Mouse (Mus musculus): ENCODE results near the gene Insr. TPM values are rescaled to one million over a fixed set of nuclear protein-coding genes. Genes with fewer than 3 reads are reported as not detected.

Gene Insr
- polyA plus RNA-seq, 1 experiment from 2014 or later = 37.9 TPM

GRCm38 (mm10) chr8:3237319-3237718 is 42.1 kb downstream of the Insr start:
- no peaks in the 10 kb centered on the region for H3K4me1 ChIP-seq (ENCODE audit: control insufficient read depth, insufficient read depth, low read length)
- 70% methylated on average over 5 of the region's 5 CpGs for WGBS
- H3K27me3 ChIP-seq (ENCODE audit: control insufficient read depth, insufficient read depth, low read length) = no peaks in the 10 kb centered on the region
- H3K4me2 ChIP-seq (ENCODE audit: low read depth, severe bottlenecking) = no peak overlapping the region
- H3K27ac ChIP-seq (replicated peaks; ENCODE audit: low read depth, low read length) = no peak overlapping the region
- no peaks in the 10 kb centered on the region for H3K9me3 ChIP-seq (ENCODE audit: control insufficient read depth, low read length)
- no peak overlapping the region for H3K4me3 ChIP-seq (ENCODE audit: low read depth, low read length)
- no peak for ATAC-seq (ENCODE audit: insufficient number of reproducible peaks, low FRiP score, low TSS enrichment, low read depth)
- H3K9ac ChIP-seq (ENCODE audit: low read length) = no peak overlapping the region
- no peak for DNase-seq (ENCODE audit: low spot score)
- no peaks in the 10 kb centered on the region for H3K36me3 ChIP-seq (ENCODE audit: control insufficient read depth, insufficient read depth, low read length)

GRCm38 (mm10) chr8:3236277-3236676 is 43.1 kb downstream of the Insr start:
- no peaks in the 10 kb centered on the region for H3K9me3 ChIP-seq (ENCODE audit: control insufficient read depth, low read length)
- H3K4me3 ChIP-seq (ENCODE audit: low read depth, low read length) = no peak overlapping the region
- WGBS = 89% methylated on average over 3 of the region's 3 CpGs
- H3K36me3 ChIP-seq (ENCODE audit: control insufficient read depth, insufficient read depth, low read length) = no peaks in the 10 kb centered on the region
- no peak overlapping the region for H3K27ac ChIP-seq (replicated peaks; ENCODE audit: low read depth, low read length)
- H3K9ac ChIP-seq (ENCODE audit: low read length) = no peak overlapping the region
- no peaks in the 10 kb centered on the region for H3K27me3 ChIP-seq (ENCODE audit: control insufficient read depth, insufficient read depth, low read length)
- H3K4me1 ChIP-seq (ENCODE audit: control insufficient read depth, insufficient read depth, low read length) = no peaks in the 10 kb centered on the region
- no peak overlapping the region for H3K4me2 ChIP-seq (ENCODE audit: low read depth, severe bottlenecking)
- DNase-seq (ENCODE audit: low spot score) (no peak), ATAC-seq (ENCODE audit: insufficient number of reproducible peaks, low FRiP score, low TSS enrichment, low read depth) (no peak)

- Histone ChIP-seq H3K4me2 (ENCODE audit: low read depth, severe bottlenecking) (no peak overlapping the region), H3K27ac (replicated peaks; ENCODE audit: low read depth, low read length) (no peak overlapping the region), H3K9ac (ENCODE audit: low read length) (no peak overlapping the region), H3K27me3 (ENCODE audit: control insufficient read depth, insufficient read depth, low read length) (no peaks in the 10 kb centered on the region), H3K4me1 (ENCODE audit: control insufficient read depth, insufficient read depth, low read length) (no peaks in the 10 kb centered on the region), H3K9me3 (ENCODE audit: control insufficient read depth, low read length) (no peaks in the 10 kb centered on the region), H3K4me3 (ENCODE audit: low read depth, low read length) (no peak overlapping the region), H3K36me3 (ENCODE audit: control insufficient read depth, insufficient read depth, low read length) (no peaks in the 10 kb centered on the region)
- 87% methylated on average over 3 of the region's 3 CpGs for WGBS
- DNase-seq (ENCODE audit: low spot score) (no peak), ATAC-seq (ENCODE audit: insufficient number of reproducible peaks, low FRiP score, low TSS enrichment, low read depth) (no peak)
Measured at GRCm38 (mm10) chr8:3234569-3234968, 44.8 kb downstream of the Insr start.

- no peak overlapping the region for H3K9ac ChIP-seq (ENCODE audit: low read length)
- no peak overlapping the region for H3K4me2 ChIP-seq (ENCODE audit: low read depth, severe bottlenecking)
- no peaks in the 10 kb centered on the region for H3K4me1 ChIP-seq (ENCODE audit: control insufficient read depth, insufficient read depth, low read length)
- no peaks in the 10 kb centered on the region for H3K9me3 ChIP-seq (ENCODE audit: control insufficient read depth, low read length)
- no peak for DNase-seq (ENCODE audit: low spot score)
- H3K36me3 ChIP-seq (ENCODE audit: control insufficient read depth, insufficient read depth, low read length) = no peaks in the 10 kb centered on the region
- H3K27ac ChIP-seq (replicated peaks; ENCODE audit: low read depth, low read length) = no peak overlapping the region
- no peak for ATAC-seq (ENCODE audit: insufficient number of reproducible peaks, low FRiP score, low TSS enrichment, low read depth)
- WGBS = 90% methylated on average over 2 of the region's 2 CpGs
- H3K4me3 ChIP-seq (ENCODE audit: low read depth, low read length) = no peak overlapping the region
- H3K27me3 ChIP-seq (ENCODE audit: control insufficient read depth, insufficient read depth, low read length) = no peaks in the 10 kb centered on the region
Measured at GRCm38 (mm10) chr8:3232601-3233000, 46.8 kb downstream of the Insr start.

GRCm38 (mm10) chr8:3230118-3231060 is 49.0 kb downstream of the Insr start:
- no peak overlapping the region for H3K9ac ChIP-seq (ENCODE audit: low read length)
- H3K9me3 ChIP-seq (ENCODE audit: control insufficient read depth, low read length) = no peaks in the 10 kb centered on the region
- H3K27me3 ChIP-seq (ENCODE audit: control insufficient read depth, insufficient read depth, low read length) = no peaks in the 10 kb centered on the region
- H3K4me1 ChIP-seq (ENCODE audit: control insufficient read depth, insufficient read depth, low read length) = no peaks in the 10 kb centered on the region
- H3K4me3 ChIP-seq (ENCODE audit: low read depth, low read length) = no peak overlapping the region
- DNase-seq (ENCODE audit: low spot score) (no peak), ATAC-seq (ENCODE audit: insufficient number of reproducible peaks, low FRiP score, low TSS enrichment, low read depth) (no peak)
- H3K36me3 ChIP-seq (ENCODE audit: control insufficient read depth, insufficient read depth, low read length) = no peaks in the 10 kb centered on the region
- H3K27ac ChIP-seq (replicated peaks; ENCODE audit: low read depth, low read length) = no peak overlapping the region
- no peak overlapping the region for H3K4me2 ChIP-seq (ENCODE audit: low read depth, severe bottlenecking)
- WGBS = 87% methylated on average over 10 of the region's 10 CpGs

- H3K4me2 ChIP-seq (ENCODE audit: low read depth, severe bottlenecking) = no peak overlapping the region
- H3K9ac ChIP-seq (ENCODE audit: low read length) = no peak overlapping the region
- ATAC-seq (ENCODE audit: insufficient number of reproducible peaks, low FRiP score, low TSS enrichment, low read depth) (no peak), DNase-seq (ENCODE audit: low spot score) (no peak)
- no peak overlapping the region for H3K27ac ChIP-seq (replicated peaks; ENCODE audit: low read depth, low read length)
- WGBS = 83% methylated on average over 5 of the region's 5 CpGs
- no peaks in the 10 kb centered on the region for H3K9me3 ChIP-seq (ENCODE audit: control insufficient read depth, low read length)
- H3K27me3 ChIP-seq (ENCODE audit: control insufficient read depth, insufficient read depth, low read length) = no peaks in the 10 kb centered on the region
- no peak overlapping the region for H3K4me3 ChIP-seq (ENCODE audit: low read depth, low read length)
- no peaks in the 10 kb centered on the region for H3K36me3 ChIP-seq (ENCODE audit: control insufficient read depth, insufficient read depth, low read length)
- H3K4me1 ChIP-seq (ENCODE audit: control insufficient read depth, insufficient read depth, low read length) = no peaks in the 10 kb centered on the region
Measured at GRCm38 (mm10) chr8:3227423-3227822, 52.0 kb downstream of the Insr start.

- DNase-seq (ENCODE audit: low spot score) = no peak
- Histone ChIP-seq H3K4me3 (ENCODE audit: low read depth, low read length) (no peak overlapping the region), H3K9ac (ENCODE audit: low read length) (no peak overlapping the region), H3K27me3 (ENCODE audit: control insufficient read depth, insufficient read depth, low read length) (no peaks in the 10 kb centered on the region), H3K4me1 (ENCODE audit: control insufficient read depth, insufficient read depth, low read length) (no peaks in the 10 kb centered on the region), H3K9me3 (ENCODE audit: control insufficient read depth, low read length) (no peaks in the 10 kb centered on the region), H3K4me2 (ENCODE audit: low read depth, severe bottlenecking) (no peak overlapping the region), H3K27ac (replicated peaks; ENCODE audit: low read depth, low read length) (no peak overlapping the region), H3K36me3 (ENCODE audit: control insufficient read depth, insufficient read depth, low read length) (no peaks in the 10 kb centered on the region)
- 61% methylated on average over 1 of the region's 1 CpGs for WGBS
- no peak for ATAC-seq (ENCODE audit: insufficient number of reproducible peaks, low FRiP score, low TSS enrichment, low read depth)
Measured at GRCm38 (mm10) chr8:3225731-3226130, 53.7 kb downstream of the Insr start.

- Histone ChIP-seq H3K36me3 (ENCODE audit: control insufficient read depth, insufficient read depth, low read length) (no peaks in the 10 kb centered on the region), H3K4me2 (ENCODE audit: low read depth, severe bottlenecking) (no peak overlapping the region), H3K9me3 (ENCODE audit: control insufficient read depth, low read length) (no peaks in the 10 kb centered on the region), H3K27ac (replicated peaks; ENCODE audit: low read depth, low read length) (no peak overlapping the region), H3K4me1 (ENCODE audit: control insufficient read depth, insufficient read depth, low read length) (no peaks in the 10 kb centered on the region), H3K27me3 (ENCODE audit: control insufficient read depth, insufficient read depth, low read length) (no peaks in the 10 kb centered on the region), H3K9ac (ENCODE audit: low read length) (no peak overlapping the region), H3K4me3 (ENCODE audit: low read depth, low read length) (no peak overlapping the region)
- no peak for DNase-seq (ENCODE audit: low spot score)
- WGBS = 85% methylated on average over 8 of the region's 8 CpGs
- no peak for ATAC-seq (ENCODE audit: insufficient number of reproducible peaks, low FRiP score, low TSS enrichment, low read depth)
Measured at GRCm38 (mm10) chr8:3225184-3225583, 54.2 kb downstream of the Insr start.

- H3K36me3 ChIP-seq (ENCODE audit: control insufficient read depth, insufficient read depth, low read length) = no peaks in the 10 kb centered on the region
- no peak overlapping the region for H3K4me2 ChIP-seq (ENCODE audit: low read depth, severe bottlenecking)
- H3K4me3 ChIP-seq (ENCODE audit: low read depth, low read length) = no peak overlapping the region
- no peaks in the 10 kb centered on the region for H3K4me1 ChIP-seq (ENCODE audit: control insufficient read depth, insufficient read depth, low read length)
- ATAC-seq (ENCODE audit: insufficient number of reproducible peaks, low FRiP score, low TSS enrichment, low read depth) (no peak), DNase-seq (ENCODE audit: low spot score) (no peak)
- no peak overlapping the region for H3K9ac ChIP-seq (ENCODE audit: low read length)
- no peaks in the 10 kb centered on the region for H3K27me3 ChIP-seq (ENCODE audit: control insufficient read depth, insufficient read depth, low read length)
- H3K9me3 ChIP-seq (ENCODE audit: control insufficient read depth, low read length) = no peaks in the 10 kb centered on the region
- no peak overlapping the region for H3K27ac ChIP-seq (replicated peaks; ENCODE audit: low read depth, low read length)
Measured at GRCm38 (mm10) chr8:3222636-3222965, 56.8 kb downstream of the Insr start.
